Mouse (Mus musculus): Measurements from ENCODE around the gene Foxj1.
A peak's percentile ranks its signal among the peaks of the same experiment; 100 is the strongest.

Foxj1 gene

DNA sequence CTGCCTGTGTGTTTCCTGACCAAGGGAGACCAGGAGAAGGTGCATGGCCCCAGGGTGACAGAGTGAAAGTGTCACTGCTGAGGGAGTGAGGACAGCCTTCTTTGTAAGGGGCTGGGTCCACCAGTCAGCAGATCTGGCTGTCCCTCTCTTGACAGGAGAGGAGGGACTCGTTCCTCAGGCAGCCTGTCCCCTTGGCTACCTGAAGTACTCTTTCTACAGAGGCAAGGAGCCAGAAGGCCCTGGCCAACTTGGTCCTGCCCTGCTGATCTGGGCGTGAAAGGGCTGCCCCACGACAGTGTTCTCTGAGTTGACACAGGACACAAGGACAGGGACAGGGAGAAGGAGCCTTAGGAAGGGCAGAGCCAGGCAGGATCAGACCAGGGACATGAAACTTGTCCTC, 38.2 kb downstream of the Foxj1 start:
- no peak for DNase-seq

DNA sequence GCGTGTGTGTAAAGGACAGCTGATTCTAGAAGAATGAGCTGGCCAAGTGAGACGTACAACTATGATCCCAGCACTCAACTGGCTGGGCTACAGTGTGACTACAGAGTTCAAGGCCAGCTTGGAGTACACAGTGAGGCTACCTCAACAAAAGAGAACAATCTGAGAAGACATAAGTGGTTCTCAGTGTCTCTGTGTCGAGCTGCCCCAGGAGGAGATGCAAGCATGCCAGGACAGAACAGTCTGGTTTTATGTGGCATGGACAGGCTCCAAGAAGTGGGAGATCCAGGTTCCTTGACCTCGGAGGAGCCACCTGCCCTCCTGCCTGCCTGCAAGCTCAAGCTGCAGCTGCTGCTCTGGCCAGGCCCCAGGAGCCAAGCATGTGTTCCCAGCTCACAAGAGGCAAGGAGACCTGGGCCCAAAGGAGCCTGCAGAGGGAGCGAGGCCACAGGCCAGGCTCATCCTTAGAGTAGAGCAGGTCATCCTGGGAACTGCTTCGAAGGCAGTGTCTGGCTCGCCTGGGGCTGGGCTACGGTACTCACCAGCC, 38.9 kb downstream of the Foxj1 start:
- DNase-seq, result no peak

DNA sequence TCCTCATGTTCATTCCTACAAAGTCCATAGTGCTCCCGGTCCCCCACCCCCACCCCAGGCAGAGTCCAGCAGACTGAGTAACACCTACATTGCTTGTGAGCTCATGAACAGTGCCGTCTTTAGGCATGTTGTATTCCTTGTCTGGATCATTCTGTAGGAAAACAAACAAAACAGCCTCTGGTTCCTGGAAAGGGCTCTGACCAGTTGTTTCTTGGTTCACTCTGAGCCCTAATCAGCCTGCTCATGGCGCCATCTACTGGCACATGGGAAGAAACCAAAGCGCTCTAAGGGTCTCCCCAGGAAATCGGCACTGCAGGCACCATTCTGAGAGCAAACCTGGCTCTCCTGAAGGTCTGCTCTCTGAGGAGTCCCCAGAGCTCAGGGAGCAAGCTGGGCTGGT, 40.9 kb downstream of the Foxj1 start:
- DNase-seq, result peak; percentile 78

DNA sequence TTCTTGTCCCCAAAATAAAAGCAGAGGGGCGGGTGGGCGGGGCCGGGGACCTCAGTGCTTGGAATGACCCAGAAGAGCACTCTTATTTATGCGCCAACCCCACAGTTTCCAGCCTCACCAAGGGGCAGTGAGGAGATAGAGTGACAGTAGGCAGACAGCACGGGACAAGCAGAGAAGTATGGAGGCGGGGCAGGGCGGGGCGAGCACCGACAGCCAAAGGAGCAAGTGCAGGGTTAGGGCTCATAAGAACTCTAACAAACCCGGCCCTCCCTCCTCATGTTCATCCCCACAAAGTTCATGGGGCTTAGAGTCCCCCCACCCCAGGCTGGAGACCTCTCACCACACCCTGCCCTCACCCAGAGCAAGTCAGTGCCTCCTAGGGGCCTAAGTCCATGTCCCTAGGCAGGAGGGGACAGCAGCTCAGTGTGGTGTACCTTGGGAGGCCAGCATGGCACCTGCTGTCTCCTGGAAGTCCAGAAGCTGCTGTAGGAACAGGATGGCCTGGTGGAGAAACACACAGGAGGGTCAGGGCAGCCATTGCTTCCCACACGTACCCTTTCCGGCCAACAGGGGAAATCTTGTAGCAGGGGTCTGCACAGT, 41.6 kb downstream of the Foxj1 start:
- DNase-seq, result no peak

DNA sequence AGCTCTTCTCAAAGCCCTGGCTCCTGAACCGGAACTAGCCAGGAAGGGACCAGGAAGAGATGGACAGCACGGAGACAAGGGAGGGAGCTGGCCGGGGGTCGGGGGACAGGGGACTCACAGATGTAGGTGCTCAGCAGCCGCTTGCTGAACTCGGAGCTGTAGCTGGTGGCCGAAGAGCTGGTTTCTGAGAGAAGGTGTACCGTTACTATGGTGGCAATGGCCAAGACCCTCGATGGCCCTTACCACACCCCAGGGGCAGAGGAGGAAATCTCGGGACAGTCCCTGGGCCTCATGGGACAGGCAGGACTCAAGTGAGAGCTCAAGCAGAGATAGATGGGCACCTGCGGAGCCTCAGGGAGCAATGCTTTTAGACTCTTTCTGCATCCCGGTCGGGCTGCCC, 42.8 kb downstream of the Foxj1 start:
- DNase-seq, result no peak

DNA sequence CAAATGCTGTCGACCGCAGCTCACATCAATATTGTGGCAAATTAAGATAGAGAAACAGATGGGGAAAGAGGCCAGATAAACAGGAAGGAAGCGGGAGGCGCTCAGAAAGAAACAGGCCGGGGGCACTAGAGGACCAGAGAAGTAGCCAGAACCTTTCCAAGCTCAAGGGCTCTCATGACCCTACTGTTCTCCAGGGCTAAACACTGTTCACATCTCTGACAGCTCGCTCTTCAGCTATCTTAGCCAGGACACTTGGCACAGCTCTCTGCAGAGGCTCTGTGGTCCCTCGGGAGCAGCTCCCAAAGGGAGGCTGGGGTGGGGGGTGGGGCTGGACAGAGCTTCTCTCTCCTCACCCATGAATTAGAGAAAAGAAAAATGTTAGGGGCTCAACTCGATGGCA, 44.6 kb downstream of the Foxj1 start:
- DNase-seq, result peak; percentile 43

DNA sequence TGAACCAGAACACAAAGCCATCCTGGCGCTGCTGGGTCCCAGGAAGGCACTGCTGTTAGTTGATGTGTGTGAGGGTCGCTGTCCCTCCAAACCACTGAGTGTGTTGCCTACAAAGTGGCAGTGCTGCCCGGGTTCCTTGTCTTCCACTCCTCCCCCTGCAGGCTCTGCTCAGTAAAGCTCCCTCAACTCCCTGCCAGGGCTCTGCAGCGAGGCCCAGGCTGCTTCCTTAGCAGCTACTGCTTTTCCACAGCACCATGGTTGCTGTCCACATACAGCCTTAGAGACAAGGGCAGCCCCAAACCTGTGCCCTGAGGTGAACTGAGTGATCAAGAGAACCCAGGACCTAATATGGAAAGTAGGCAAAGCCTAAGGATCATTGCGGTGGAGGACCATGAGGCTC, 47.8 kb downstream of the Foxj1 start:
- no peak for DNase-seq

DNA sequence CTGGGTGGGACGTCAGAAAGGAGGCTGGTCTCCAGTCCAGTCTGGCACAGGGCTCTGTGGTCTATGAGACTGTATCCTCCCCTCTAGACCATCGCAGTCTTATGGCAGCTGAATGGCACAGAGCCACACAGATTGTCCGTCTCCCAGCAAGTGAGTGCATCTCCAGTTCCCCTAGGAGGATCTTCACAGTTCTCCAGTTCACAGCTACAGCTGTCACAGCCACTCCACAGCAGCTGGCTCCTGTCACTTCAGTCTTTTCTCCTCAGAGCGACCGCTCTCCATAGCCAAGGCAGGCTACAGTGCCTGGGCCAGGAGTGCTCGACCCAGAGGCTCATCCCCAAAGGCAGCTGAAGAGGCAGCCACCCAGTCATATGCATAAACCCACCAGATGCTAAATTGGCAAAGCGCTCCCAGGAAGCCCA, 49.4 kb downstream of the Foxj1 start:
- DNase-seq, result peak; percentile 72

DNA sequence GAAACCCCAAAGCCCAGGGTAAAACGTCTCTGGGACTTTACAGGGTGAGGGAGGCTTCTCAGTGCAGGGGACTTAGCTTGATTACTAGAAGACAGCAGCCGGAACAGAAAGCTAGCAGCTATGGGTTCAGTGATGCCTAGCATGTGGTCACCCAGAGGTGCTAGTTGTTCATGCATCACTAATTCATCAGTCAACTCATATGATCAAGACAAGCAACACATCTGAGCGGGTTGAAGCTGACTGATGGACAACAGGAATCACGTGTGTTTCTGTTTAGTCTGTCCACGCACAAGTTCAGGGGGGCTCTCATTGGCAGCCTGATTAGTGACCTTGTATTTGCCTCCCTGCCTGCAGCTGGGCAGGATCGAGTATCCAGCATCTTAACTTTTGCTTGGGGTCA, 51.2 kb downstream of the Foxj1 start:
- no peak for DNase-seq

DNA sequence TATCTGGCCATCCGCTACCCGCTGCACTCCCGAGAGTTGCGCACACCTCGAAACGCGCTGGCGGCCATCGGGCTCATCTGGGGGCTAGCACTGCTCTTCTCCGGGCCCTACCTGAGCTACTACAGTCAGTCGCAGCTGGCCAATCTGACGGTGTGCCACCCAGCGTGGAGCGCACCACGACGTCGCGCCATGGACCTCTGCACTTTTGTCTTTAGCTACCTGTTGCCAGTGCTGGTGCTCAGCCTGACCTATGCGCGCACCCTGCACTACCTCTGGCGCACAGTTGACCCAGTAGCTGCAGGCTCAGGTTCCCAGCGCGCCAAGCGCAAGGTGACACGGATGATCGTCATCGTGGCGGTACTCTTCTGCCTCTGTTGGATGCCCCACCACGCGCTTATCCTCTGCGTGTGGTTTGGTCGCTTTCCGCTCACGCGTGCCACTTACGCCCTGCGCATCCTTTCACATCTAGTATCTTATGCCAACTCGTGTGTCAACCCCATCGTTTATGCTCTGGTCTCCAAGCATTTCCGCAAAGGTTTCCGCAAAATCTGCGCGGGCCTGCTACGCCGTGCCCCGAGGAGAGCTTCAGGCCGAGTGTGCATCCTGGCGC, 52.2 kb downstream of the Foxj1 start:
- DNase-seq, result no peak

DNA sequence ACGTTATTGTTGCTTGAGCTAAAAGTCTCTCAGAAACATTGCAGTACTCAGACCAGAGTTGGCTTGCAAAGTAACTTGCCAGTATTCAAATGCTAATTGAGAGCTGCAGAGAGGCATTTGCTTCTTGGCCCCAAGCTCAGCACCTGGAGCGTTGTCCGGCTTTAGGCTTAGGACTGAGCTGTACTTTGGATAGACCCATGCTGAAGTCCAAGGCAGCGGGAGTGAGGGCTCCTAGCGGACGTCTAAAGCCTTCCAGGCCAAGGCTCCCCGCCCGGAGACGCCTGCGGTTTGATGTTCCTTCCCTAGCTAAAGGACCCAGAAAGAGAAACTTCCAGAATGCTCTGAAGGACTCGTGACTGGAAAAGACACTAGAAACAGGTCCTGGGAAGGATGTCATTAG, 53.1 kb downstream of the Foxj1 start:
- DNase-seq, result peak; percentile 40

DNA sequence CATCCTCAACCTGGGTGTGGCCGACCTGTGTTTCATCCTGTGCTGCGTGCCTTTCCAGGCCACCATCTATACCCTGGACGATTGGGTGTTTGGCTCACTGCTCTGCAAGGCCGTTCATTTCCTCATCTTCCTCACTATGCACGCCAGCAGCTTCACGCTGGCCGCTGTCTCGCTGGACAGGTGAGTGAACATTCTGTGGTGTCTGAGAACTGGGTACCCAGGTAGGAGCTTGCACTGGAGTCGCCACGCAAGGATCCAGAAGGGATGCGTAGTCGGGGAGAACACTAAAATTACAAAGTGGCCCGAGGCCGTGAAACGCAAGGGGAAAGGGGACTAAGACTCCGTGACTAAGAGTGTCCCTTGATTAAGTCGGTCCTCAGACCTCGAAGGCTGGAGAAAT, 53.5 kb downstream of the Foxj1 start:
- DNase-seq, result no peak

DNA sequence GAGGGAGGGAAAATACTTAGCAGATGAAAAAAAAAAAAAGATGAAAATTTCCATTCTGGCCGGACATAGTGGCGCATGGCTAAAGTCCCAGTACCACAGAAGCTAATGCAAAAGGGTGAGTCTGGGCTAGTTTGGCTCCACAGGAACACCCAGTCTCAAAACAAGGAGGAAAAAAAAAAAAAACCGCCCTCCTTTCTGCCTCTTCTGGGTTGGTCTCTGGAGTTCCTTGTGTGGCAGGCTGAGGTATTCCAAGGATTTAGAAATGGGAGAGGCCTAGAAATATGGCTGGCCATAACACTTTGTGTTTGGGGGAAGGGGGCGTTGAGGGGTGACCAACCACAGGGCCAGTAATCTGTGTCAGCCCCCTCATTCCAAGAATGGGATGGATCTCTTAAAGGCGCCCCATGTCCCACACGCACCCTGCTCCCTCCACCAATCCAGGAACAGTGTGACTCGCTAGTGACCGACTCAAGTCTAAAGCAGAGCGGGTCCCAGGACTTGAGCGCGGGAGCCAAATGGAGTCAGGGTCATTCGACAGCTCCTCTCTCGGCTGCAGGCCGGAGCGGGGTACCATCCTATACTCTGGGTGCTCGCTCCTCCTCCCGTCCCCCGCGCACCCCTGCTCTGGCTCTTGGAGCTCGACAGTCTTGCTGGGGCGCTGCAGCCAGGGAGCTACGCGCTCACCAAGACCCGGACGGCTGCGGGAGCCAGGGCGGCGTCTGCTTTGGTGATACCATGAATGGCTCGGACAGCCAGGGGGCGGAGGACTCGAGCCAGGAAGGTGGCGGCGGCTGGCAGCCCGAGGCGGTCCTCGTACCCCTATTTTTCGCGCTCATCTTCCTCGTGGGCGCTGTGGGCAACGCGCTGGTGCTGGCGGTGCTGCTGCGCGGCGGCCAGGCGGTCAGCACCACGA, 54.2 kb downstream of the Foxj1 start, which contains the start of gene Galr2:
Gene Galr2 (plus strand): TSS at position 189 of the 913 bp plus-strand sequence.
- DNase-seq, result peak; percentile 29
